Mouse (Mus musculus): ENCODE data around the gene Sdc3. TPM values are rescaled to one million over a fixed set of nuclear protein-coding genes. Genes with fewer than 3 reads are reported as not detected.

Sdc3 gene
- polyA plus RNA-seq, 1 experiment from 2014 or later: 76.9 TPM

- Histone ChIP-seq H3K4me2 (peak overlapping the region; percentile 22; the same call in 1 of the 2 replicates), H3K9me3 (no peaks in the 10 kb centered on the region), H3K36me3 (no peaks in the 10 kb centered on the region), H3K27ac (replicated peaks) (peak overlapping the region; percentile 46), H3K4me1 (replicated peaks) (peaks cover 87% of the 10 kb centered on the region), H3K27me3 (peaks cover 12% of the 10 kb centered on the region), H3K9ac (peak overlapping the region; percentile 45; the same call in 1 of the 2 replicates), H3K4me3 (no peak overlapping the region)
- no peak for ATAC-seq (ENCODE audit: low read depth)
- 48% methylated on average over 15 of the region's 15 CpGs for WGBS
Measured at GRCm38 (mm10) chr4:130797201-130798051, 5.1 kb downstream of the Sdc3 start.

GRCm38 (mm10) chr4:130798416-130798815 is 6.1 kb downstream of the Sdc3 start:
- WGBS: 71% methylated on average over 1 of the region's 1 CpGs
- Histone ChIP-seq H3K4me2 (no peak overlapping the region), H3K36me3 (no peaks in the 10 kb centered on the region), H3K27ac (replicated peaks) (peak overlapping the region; percentile 68), H3K4me1 (replicated peaks) (peaks cover 92% of the 10 kb centered on the region), H3K4me3 (no peak overlapping the region), H3K27me3 (peaks cover 12% of the 10 kb centered on the region), H3K9ac (peak overlapping the region; percentile 46; the same call in 1 of the 2 replicates), H3K9me3 (no peaks in the 10 kb centered on the region)
- ATAC-seq (ENCODE audit: low read depth): no peak

DNA sequence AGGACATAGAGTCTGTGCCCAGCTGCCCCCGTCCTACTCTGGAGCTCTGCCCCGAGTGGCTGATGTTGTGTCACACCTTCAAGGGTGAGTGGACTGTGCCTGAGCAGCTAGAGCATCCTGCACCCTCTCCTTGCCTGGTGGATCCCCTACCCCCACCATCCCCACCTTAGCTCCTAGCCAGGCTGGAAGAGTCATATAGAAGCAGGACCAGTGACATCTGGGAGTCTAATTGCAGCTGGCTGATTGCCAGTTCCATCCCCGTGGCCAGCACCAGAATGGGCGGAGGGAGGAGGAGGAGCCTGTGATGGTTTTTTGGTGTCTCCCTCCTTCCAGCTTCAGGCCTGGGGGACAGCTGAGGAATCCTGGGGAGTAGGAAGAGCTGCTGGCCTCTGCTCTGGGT is 6.8 kb downstream of the Sdc3 start:
- WGBS: 36% methylated on average over 4 of the region's 4 CpGs
- peak; percentile 20 for ATAC-seq (ENCODE audit: low read depth)
- Histone ChIP-seq H3K27ac (replicated peaks) (peak overlapping the region; percentile 68), H3K4me2 (no peak overlapping the region), H3K4me3 (no peak overlapping the region), H3K9ac (peak overlapping the region; percentile 46; the same call in 1 of the 2 replicates), H3K9me3 (no peaks in the 10 kb centered on the region), H3K36me3 (no peaks in the 10 kb centered on the region), H3K27me3 (peaks cover 10% of the 10 kb centered on the region), H3K4me1 (replicated peaks) (peaks cover 94% of the 10 kb centered on the region)

DNA sequence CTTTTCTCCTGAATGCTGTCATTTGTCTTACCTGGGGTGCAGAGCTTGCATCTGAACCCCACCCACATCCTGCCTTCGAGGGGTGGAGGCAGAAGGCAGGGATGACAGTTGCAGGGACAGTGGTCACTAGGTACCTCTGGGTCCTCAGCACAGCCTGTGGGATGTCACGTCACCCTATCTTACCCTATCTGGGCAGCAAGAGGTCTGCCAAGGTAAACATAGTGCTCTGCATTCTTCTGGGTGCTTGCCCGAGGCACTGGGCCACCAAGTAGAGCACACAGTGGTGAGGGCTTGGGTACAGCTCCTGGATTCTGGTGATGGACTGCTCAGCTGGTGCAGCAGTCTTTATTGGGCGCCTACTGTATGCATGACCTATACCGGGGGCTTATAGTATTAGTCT is 7.2 kb downstream of the Sdc3 start:
- no peak for ATAC-seq (ENCODE audit: low read depth)
- peaks cover 94% of the 10 kb centered on the region for H3K4me1 ChIP-seq (replicated peaks)
- H3K27ac ChIP-seq (replicated peaks): peak overlapping the region; percentile 68
- WGBS: 72% methylated on average over 5 of the region's 5 CpGs
- peaks cover 6% of the 10 kb centered on the region for H3K27me3 ChIP-seq
- H3K9me3 ChIP-seq: no peaks in the 10 kb centered on the region
- no peak overlapping the region for H3K4me3 ChIP-seq
- no peak overlapping the region for H3K4me2 ChIP-seq
- H3K9ac ChIP-seq: peak overlapping the region; percentile 46; the same call in 1 of the 2 replicates
- no peaks in the 10 kb centered on the region for H3K36me3 ChIP-seq

- Histone ChIP-seq H3K9ac (no peak overlapping the region), H3K9me3 (no peaks in the 10 kb centered on the region), H3K4me3 (no peak overlapping the region), H3K4me2 (no peak overlapping the region), H3K4me1 (replicated peaks) (peaks cover 94% of the 10 kb centered on the region), H3K27me3 (no peaks in the 10 kb centered on the region; the same call in 1 of the 2 replicates), H3K27ac (replicated peaks) (no peak overlapping the region), H3K36me3 (no peaks in the 10 kb centered on the region)
- 86% methylated on average over 6 of the region's 6 CpGs for WGBS
- ATAC-seq (ENCODE audit: low read depth): no peak
Measured at GRCm38 (mm10) chr4:130800147-130800546, 7.8 kb downstream of the Sdc3 start.

DNA sequence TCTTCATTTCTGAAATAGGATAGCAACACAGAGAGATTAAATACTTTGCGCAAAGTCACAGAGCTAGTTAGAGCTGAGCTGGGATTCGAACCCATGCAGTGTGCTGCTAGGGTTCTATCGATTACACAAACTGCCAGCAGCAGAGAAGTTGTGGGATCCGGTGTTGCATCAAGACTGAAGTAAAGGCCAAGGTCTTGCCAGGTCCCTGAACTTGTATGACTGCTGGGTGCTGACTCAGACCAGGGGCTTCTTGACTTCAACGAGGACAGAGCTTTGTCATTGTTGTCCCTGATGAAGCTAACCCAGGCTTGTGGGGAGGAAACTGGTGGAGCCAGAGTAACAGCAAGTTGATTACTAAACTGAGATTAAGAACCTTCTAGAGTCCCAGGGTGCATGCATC is 8.9 kb downstream of the Sdc3 start:
- H3K9me3 ChIP-seq: no peaks in the 10 kb centered on the region
- WGBS: 95% methylated on average over 5 of the region's 5 CpGs
- H3K4me2 ChIP-seq: no peak overlapping the region
- ATAC-seq (ENCODE audit: low read depth): no peak
- H3K4me1 ChIP-seq (replicated peaks): peaks cover 96% of the 10 kb centered on the region
- no peak overlapping the region for H3K4me3 ChIP-seq
- H3K9ac ChIP-seq: no peak overlapping the region
- peak overlapping the region; percentile 56; the same call in 1 of the 2 replicates for H3K27ac ChIP-seq (replicated peaks)
- no peaks in the 10 kb centered on the region for H3K27me3 ChIP-seq
- no peaks in the 10 kb centered on the region for H3K36me3 ChIP-seq

DNA sequence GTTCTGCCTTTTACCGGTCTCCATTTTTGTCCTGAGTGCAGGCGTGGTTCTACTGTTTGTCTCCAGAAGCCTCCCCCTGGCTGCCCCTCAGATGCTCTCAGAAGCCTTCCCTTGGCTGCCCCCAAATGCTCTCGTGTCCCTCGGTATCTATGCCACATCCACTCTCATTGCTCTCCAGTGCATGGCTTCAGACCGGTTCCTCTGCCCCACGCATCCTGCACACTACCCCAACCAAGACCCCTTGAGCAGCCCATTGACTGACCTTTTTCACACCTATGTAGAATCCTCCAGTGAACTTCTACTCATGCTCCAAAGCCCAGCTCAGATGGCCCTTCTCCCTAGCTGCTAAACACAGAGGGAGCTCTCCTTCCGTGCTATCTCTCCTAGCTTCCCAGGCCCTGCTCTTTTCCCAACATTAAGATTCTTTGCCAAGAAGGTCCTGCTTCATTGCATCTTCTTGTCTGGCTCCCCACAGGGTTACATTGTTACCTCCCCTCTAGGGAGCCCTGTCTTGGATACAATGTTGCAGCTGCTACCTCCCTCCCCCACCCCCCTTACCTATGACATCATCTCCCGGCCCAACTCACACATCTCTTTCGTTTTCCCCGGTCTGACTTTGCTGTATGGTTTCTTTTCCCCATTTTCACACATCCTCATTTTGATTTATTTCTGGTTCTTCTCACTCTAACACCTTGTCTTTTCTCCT is 9.4 kb downstream of the Sdc3 start:
- no peak for ATAC-seq (ENCODE audit: low read depth)
- H3K9ac ChIP-seq: 0 out of 2 replicates have a peak overlapping the region, but pooled peaks have one; percentile 12
- no peaks in the 10 kb centered on the region for H3K27me3 ChIP-seq
- H3K27ac ChIP-seq (replicated peaks): peak overlapping the region; percentile 56
- H3K4me2 ChIP-seq: 0 out of 2 replicates have a peak overlapping the region, but pooled peaks have one; percentile 21
- WGBS: 56% methylated on average over 10 of the region's 10 CpGs
- H3K4me1 ChIP-seq (replicated peaks): peaks cover 92% of the 10 kb centered on the region
- H3K9me3 ChIP-seq: no peaks in the 10 kb centered on the region
- H3K4me3 ChIP-seq: no peak overlapping the region
- no peaks in the 10 kb centered on the region for H3K36me3 ChIP-seq

DNA sequence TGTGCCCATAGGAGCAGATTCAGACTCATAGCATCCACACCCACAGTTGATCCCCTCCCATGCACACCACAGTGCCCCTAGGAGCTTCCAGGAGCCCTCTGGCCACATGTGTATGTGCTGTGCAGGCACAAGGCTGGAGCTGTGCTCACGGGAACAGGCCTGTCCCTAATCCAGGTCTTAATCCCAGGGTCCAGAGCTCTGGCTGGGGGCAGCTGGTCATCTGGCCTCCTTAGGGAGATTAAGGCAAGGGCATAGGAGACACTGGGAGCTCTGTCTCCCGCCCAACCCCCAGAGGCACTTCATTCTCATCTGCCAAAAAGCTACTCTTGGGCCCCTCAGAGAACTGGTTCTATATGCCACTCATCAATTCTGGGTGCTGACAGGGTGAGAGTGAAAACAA is 11.3 kb downstream of the Sdc3 start:
- Histone ChIP-seq H3K9ac (no peak overlapping the region), H3K4me1 (replicated peaks) (peaks cover 80% of the 10 kb centered on the region), H3K4me3 (no peak overlapping the region), H3K27me3 (no peaks in the 10 kb centered on the region), H3K27ac (replicated peaks) (peak overlapping the region; percentile 54; the same call in 1 of the 2 replicates), H3K36me3 (no peaks in the 10 kb centered on the region), H3K9me3 (no peaks in the 10 kb centered on the region), H3K4me2 (no peak overlapping the region)
- ATAC-seq (ENCODE audit: low read depth): no peak
- WGBS: 74% methylated on average over 2 of the region's 2 CpGs

- Histone ChIP-seq H3K4me3 (no peak overlapping the region), H3K27me3 (no peaks in the 10 kb centered on the region), H3K4me2 (no peak overlapping the region), H3K9me3 (no peaks in the 10 kb centered on the region), H3K4me1 (replicated peaks) (peaks cover 80% of the 10 kb centered on the region), H3K9ac (no peak overlapping the region), H3K36me3 (no peaks in the 10 kb centered on the region), H3K27ac (replicated peaks) (peak overlapping the region; percentile 87; the same call in 1 of the 2 replicates)
- 48% methylated on average over 2 of the region's 2 CpGs for WGBS
- no peak for ATAC-seq (ENCODE audit: low read depth)
Measured at GRCm38 (mm10) chr4:130804292-130804691, 12.0 kb downstream of the Sdc3 start.

DNA sequence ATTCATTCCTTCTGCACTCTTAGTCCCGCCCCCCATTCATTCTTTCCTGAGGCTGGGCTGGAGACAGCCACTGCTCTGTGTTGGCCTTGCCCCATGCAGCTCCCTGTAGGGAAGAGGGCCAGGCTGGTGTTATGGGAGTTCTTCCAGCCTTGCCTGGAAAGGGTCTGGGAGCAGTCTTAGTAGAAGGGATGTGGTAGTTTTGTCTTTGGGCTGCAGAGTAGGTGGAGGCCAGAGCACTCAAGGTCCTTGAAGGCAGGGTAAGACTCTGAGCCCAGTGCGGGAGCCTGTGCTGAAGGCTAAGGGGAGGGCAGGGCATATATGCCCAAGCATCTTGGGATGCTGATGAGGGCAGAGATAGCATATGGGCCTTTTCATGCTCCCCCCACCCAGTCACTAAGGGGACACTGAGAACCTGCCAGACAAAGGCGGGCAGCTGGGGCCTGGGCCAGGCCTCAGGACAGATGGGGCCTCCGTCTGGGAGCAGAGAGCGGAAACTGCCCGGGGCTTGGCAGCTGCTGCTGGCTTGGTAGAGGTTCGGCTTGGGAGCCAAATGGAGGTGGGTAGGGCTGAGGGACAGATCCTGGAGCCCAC is 12.5 kb downstream of the Sdc3 start:
- H3K4me1 ChIP-seq (replicated peaks): peaks cover 80% of the 10 kb centered on the region
- ATAC-seq (ENCODE audit: low read depth): peak; percentile 66
- H3K27me3 ChIP-seq: no peaks in the 10 kb centered on the region
- no peaks in the 10 kb centered on the region for H3K36me3 ChIP-seq
- no peak overlapping the region for H3K4me3 ChIP-seq
- 28% methylated on average over 7 of the region's 7 CpGs for WGBS
- H3K27ac ChIP-seq (replicated peaks): peak overlapping the region; percentile 87
- peak overlapping the region; percentile 17 for H3K9ac ChIP-seq
- no peak overlapping the region for H3K4me2 ChIP-seq
- H3K9me3 ChIP-seq: no peaks in the 10 kb centered on the region

GRCm38 (mm10) chr4:130805746-130806145 is 13.4 kb downstream of the Sdc3 start:
- no peaks in the 10 kb centered on the region for H3K9me3 ChIP-seq
- no peak overlapping the region for H3K4me2 ChIP-seq
- ATAC-seq (ENCODE audit: low read depth): no peak
- no peak overlapping the region for H3K4me3 ChIP-seq
- 66% methylated on average over 7 of the region's 7 CpGs for WGBS
- H3K36me3 ChIP-seq: no peaks in the 10 kb centered on the region
- peak overlapping the region; percentile 87 for H3K27ac ChIP-seq (replicated peaks)
- H3K9ac ChIP-seq: no peak overlapping the region
- peaks cover 78% of the 10 kb centered on the region for H3K4me1 ChIP-seq (replicated peaks)
- no peaks in the 10 kb centered on the region for H3K27me3 ChIP-seq

- Histone ChIP-seq H3K9ac (no peak overlapping the region), H3K27ac (replicated peaks) (no peak overlapping the region), H3K4me3 (no peak overlapping the region), H3K4me1 (replicated peaks) (peaks cover 78% of the 10 kb centered on the region), H3K9me3 (no peaks in the 10 kb centered on the region), H3K4me2 (no peak overlapping the region), H3K36me3 (no peaks in the 10 kb centered on the region), H3K27me3 (no peaks in the 10 kb centered on the region)
- no peak for ATAC-seq (ENCODE audit: low read depth)
- WGBS: 88% methylated on average over 9 of the region's 9 CpGs
Measured at GRCm38 (mm10) chr4:130806746-130807145, 14.4 kb downstream of the Sdc3 start.
